ENCODE assay signal across 7 mouse cellular contexts in genomic region chr11:72134536-72135382, GRCm38 (mm10). TPM values are rescaled to one million over a fixed set of nuclear protein-coding genes. Genes with fewer than 3 reads are reported as not detected.
A peak's percentile ranks its signal among the peaks of the same experiment; 100 is the strongest.
DNase-seq lines count a peak whose midpoint lies in the region; ATAC-seq and TF ChIP-seq lines count a peak whose summit lies in the region.

No protein-coding gene starts in this region.

- DNase-seq in lung, postnatal 36 days = no peak
- no peak for DNase-seq in limb, embryonic 10.5 days (ENCODE audit: low spot score)
- DNase-seq in right cerebral cortex, postnatal 36 days (ENCODE audit: low spot score in 2 of 2) = no peak
- no peak for DNase-seq in frontal cortex, postnatal 14 days (ENCODE audit: low spot score in 2 of 2)

- ATAC-seq in lung, embryonic 16.5 days (ENCODE audit: low read depth) = no peak

- TF ChIP-seq POLR2A in embryonic fibroblast, embryonic 13.5 days (IDR thresholded peaks at IDR 0.05; ENCODE audit: low read depth, low read length) = no peak
- TF ChIP-seq POLR2A in small intestine, adult 2 months (IDR thresholded peaks at IDR 0.05; ENCODE audit: low read depth, low read length) = no peak

- peaks cover 37% of the 10 kb centered on the region for H3K4me1 ChIP-seq in lung, embryonic 16.5 days (replicated peaks; ENCODE audit: control insufficient read depth, insufficient read depth, low read length)
- H3K4me1 ChIP-seq in embryonic fibroblast, embryonic 13.5 days (ENCODE audit: control insufficient read depth, insufficient read depth, low read length) = no peaks in the 10 kb centered on the region
- peaks cover 32% of the 10 kb centered on the region for H3K4me1 ChIP-seq in limb, embryonic 10.5 days
- peaks cover 18% of the 10 kb centered on the region; the same call in 1 of the 2 replicates for H3K4me1 ChIP-seq in small intestine, adult 2 months (ENCODE audit: control insufficient read depth, insufficient read depth, insufficient read length, low read length)

- H3K27ac ChIP-seq in lung, embryonic 16.5 days (ENCODE audit: low read length) = 0 out of 2 replicates have a peak overlapping the region, but pooled peaks have one; percentile 4
- H3K27ac ChIP-seq in embryonic fibroblast, embryonic 13.5 days (ENCODE audit: insufficient read depth, low read length) = no peak overlapping the region
- H3K27ac ChIP-seq in limb, embryonic 10.5 days = peak overlapping the region; percentile 47
- no peak overlapping the region for H3K27ac ChIP-seq in small intestine, adult 2 months (ENCODE audit: insufficient read depth, low read depth, low read length)

- 17% methylated on average over 24 of the region's 24 CpGs for WGBS in lung, embryonic 16.5 days
- WGBS in limb, embryonic 10.5 days = 10% methylated on average over 24 of the region's 24 CpGs
- WGBS in small intestine, adult 2 months = 48% methylated on average over 24 of the region's 24 CpGs

- H3K4me2 ChIP-seq in lung, embryonic 16.5 days (ENCODE audit: low read depth, low read length) = peak overlapping the region; percentile 90

- H3K36me3 ChIP-seq in lung, embryonic 16.5 days (ENCODE audit: control insufficient read depth, insufficient read depth, low read length) = no peaks in the 10 kb centered on the region
- H3K36me3 ChIP-seq in limb, embryonic 10.5 days = no peaks in the 10 kb centered on the region
- no peaks in the 10 kb centered on the region for H3K36me3 ChIP-seq in small intestine, adult 2 months (ENCODE audit: control insufficient read depth, insufficient read depth, low read length)

- H3K9ac ChIP-seq in lung, embryonic 16.5 days (ENCODE audit: low read length) = peak overlapping the region; percentile 71

- no peaks in the 10 kb centered on the region for H3K9me3 ChIP-seq in lung, embryonic 16.5 days (ENCODE audit: control insufficient read depth, low read length)
- no peaks in the 10 kb centered on the region for H3K9me3 ChIP-seq in limb, embryonic 10.5 days (replicated peaks)

- peak overlapping the region; percentile 58 for H3K4me3 ChIP-seq in lung, embryonic 16.5 days (ENCODE audit: low read length)
- H3K4me3 ChIP-seq in embryonic fibroblast, embryonic 13.5 days (ENCODE audit: insufficient read depth, low read length) = peak overlapping the region; percentile 23
- peak overlapping the region; percentile 70 for H3K4me3 ChIP-seq in limb, embryonic 10.5 days
- H3K4me3 ChIP-seq in small intestine, adult 2 months (ENCODE audit: low read depth, low read length) = peak overlapping the region; percentile 59

- H3K27me3 ChIP-seq in lung, embryonic 16.5 days (ENCODE audit: control insufficient read depth, insufficient read depth, low read depth, low read length) = peaks cover 21% of the 10 kb centered on the region
- H3K27me3 ChIP-seq in limb, embryonic 10.5 days (ENCODE audit: low read depth, poor library complexity, severe bottlenecking) = peaks cover 94% of the 10 kb centered on the region
- peaks cover 11% of the 10 kb centered on the region for H3K27me3 ChIP-seq in small intestine, adult 2 months (ENCODE audit: control insufficient read depth, insufficient read depth, low read length)

- TF ChIP-seq CTCF in embryonic fibroblast, embryonic 13.5 days (IDR thresholded peaks at IDR 0.05; ENCODE audit: borderline replicate concordance, insufficient read depth, low read length) = no peak
- no peak for TF ChIP-seq CTCF in small intestine, adult 2 months (IDR thresholded peaks at IDR 0.05; ENCODE audit: extremely low read depth, insufficient read length, insufficient replicate concordance, low read depth, low read length)

RNA-seq across cellular contexts. Expression of gene Pitpnm3, which starts 0.8 kb away (rescaled TPM):
- polyA plus RNA-seq in lung, embryonic 16.5 days (2015; fragmentation: Nextera tagmentation; extraction: Ambion mirVana) = 2.3 and 2.9 TPM in 2 replicates
- polyA plus RNA-seq in embryonic fibroblast, embryonic 13.5 days (2011; ENCODE audit: insufficient read length, low read depth, missing spikeins) = 0.89 and 1.1 TPM in 2 replicates
- polyA plus RNA-seq in limb, embryonic 10.5 days (2016; fragmentation: Nextera tagmentation; extraction: Ambion mirVana) = 0.03 and 0.04 TPM in 2 replicates
- polyA plus RNA-seq in small intestine, adult 2 months (2012; rRNA removed) = 2.5 and 3.0 TPM in 2 replicates

Comparison
In these comparisons a context has a peak if more than half of its experiments do, and no peak if none do; other contexts are left out.
1. H3K27ac ChIP-seq: peak in lung, embryonic 16.5 days (single experiment) and limb, embryonic 10.5 days (single experiment); none in embryonic fibroblast, embryonic 13.5 days (single experiment) and small intestine, adult 2 months (single experiment).
2. Peak in every context shown above with its lines, with median percentiles within 50 percentile points of each other: H3K4me3 ChIP-seq.